Mouse (Mus musculus): Measurements from ENCODE around the gene Fgd6.

- no peak for TF ChIP-seq CTCF (IDR thresholded peaks at IDR 0.05; ENCODE audit: low read depth)
- TF ChIP-seq EP300 (optimal IDR thresholded peaks at IDR 0.05): no peak
Observed at GRCm38 (mm10) chr10:94025079-94025478, 10.7 kb upstream of the Fgd6 start.
